Mouse (Mus musculus): Measurements from ENCODE around the gene Klra2. TPM values are rescaled to one million over a fixed set of nuclear protein-coding genes. Genes with fewer than 3 reads are reported as not detected.

Gene Klra2
- polyA plus RNA-seq, 1 experiment from 2014 or later: not detected

DNA sequence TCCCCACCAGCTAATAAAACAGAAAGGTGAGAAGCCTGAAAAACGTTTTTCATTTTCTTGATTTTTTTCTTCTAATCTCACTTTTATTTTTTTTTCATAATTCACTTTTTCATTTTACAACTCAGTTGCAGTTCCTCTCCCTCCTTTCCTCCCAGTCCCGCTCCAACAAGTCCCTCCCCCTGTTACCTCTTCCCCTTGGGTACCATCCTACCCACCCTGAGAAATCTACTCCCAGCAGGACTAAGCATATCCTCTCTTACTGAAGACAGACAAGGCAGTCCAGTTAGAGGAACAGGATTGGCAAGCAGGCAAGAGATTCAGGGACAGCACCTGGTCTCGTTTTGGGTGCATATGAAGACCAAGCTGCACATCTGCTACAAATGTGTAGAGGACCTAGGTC, 15.6 kb upstream of the Klra2 start:
- no peaks in the 10 kb centered on the region for H3K36me3 ChIP-seq (replicated peaks)
- H3K4me2 ChIP-seq: no peak overlapping the region
- no peak overlapping the region for H3K9ac ChIP-seq
- H3K4me3 ChIP-seq: no peak overlapping the region
- H3K27me3 ChIP-seq (replicated peaks): no peaks in the 10 kb centered on the region
- no peak overlapping the region for H3K27ac ChIP-seq
- H3K9me3 ChIP-seq: no peaks in the 10 kb centered on the region
- 65% methylated on average over 3 of the region's 3 CpGs for WGBS
- no peak for ATAC-seq (replicated peaks)
- H3K4me1 ChIP-seq: no peaks in the 10 kb centered on the region

DNA sequence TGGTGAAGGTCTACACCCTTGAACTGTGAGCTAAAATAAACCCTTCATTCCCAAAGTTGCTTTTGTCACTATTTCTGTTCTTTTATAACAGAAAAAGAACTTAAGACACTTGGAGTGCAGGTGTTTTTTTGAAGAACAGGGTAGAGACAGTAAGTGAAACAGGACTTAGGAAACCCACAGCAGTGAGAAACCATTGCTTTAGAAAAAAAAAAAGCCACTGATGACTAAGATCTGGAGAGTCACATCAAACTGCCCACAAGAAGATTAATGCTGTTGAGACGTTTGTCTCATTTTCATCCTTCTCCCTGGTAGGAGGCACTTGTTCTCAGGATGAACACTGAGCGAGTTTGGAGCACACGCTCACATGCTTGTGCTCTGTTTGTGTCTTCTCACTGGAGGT, 14.8 kb upstream of the Klra2 start:
- no peaks in the 10 kb centered on the region for H3K9me3 ChIP-seq
- H3K4me1 ChIP-seq: no peaks in the 10 kb centered on the region
- ATAC-seq (replicated peaks): no peak
- no peak overlapping the region for H3K4me2 ChIP-seq
- no peak overlapping the region for H3K4me3 ChIP-seq
- H3K36me3 ChIP-seq (replicated peaks): no peaks in the 10 kb centered on the region
- H3K9ac ChIP-seq: no peak overlapping the region
- no peak overlapping the region for H3K27ac ChIP-seq
- 82% methylated on average over 3 of the region's 3 CpGs for WGBS
- H3K27me3 ChIP-seq (replicated peaks): no peaks in the 10 kb centered on the region

DNA sequence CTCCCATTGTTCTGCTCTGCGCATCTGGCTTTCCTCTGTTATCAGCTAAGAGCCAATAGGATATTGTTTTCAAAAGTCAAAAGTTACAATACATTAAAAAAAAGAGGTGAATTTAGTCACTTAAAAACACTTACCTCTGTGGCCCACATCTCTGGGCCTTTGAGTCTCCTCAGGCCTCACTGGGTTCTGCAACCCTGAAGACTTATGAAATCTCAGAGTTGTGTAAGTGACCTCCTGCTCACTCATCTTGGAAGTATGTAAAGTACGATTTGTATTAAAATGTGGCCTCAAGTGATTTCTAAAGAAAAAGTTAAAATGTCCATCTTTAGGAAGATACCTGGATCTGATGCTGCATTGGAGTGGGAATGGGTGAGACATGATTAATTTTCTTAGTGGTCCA, 2.1 kb downstream of the Klra2 start:
- H3K27ac ChIP-seq: no peak overlapping the region
- no peak overlapping the region for H3K4me2 ChIP-seq
- WGBS: 86% methylated on average over 2 of the region's 2 CpGs
- H3K4me1 ChIP-seq: no peaks in the 10 kb centered on the region
- H3K27me3 ChIP-seq (replicated peaks): no peaks in the 10 kb centered on the region
- H3K36me3 ChIP-seq (replicated peaks): no peaks in the 10 kb centered on the region
- no peaks in the 10 kb centered on the region for H3K9me3 ChIP-seq
- H3K9ac ChIP-seq: no peak overlapping the region
- H3K4me3 ChIP-seq: no peak overlapping the region
- ATAC-seq (replicated peaks): no peak

Other genes starting within 250 kb of the Klra2 start
- gene Magohb, start 45.9 kb upstream of the Klra2 start, polyA plus RNA-seq (2015; fragmentation: Nextera tagmentation; extraction: Ambion mirVana): 37.1 and 39.2 TPM in 2 replicates
- gene Styk1, start 106.2 kb upstream of the Klra2 start, polyA plus RNA-seq (2015; fragmentation: Nextera tagmentation; extraction: Ambion mirVana): 3.7 and 3.8 TPM in 2 replicates
- gene Ybx3, start 141.1 kb upstream of the Klra2 start, polyA plus RNA-seq (2015; fragmentation: Nextera tagmentation; extraction: Ambion mirVana): 24.2 and 27.1 TPM in 2 replicates
- not detected in 2 replicates for gene 5430401F13Rik, start 239.0 kb upstream of the Klra2 start, polyA plus RNA-seq (2015; fragmentation: Nextera tagmentation; extraction: Ambion mirVana)
- gene Gm6619, start 239.0 kb upstream of the Klra2 start, polyA plus RNA-seq (2015; fragmentation: Nextera tagmentation; extraction: Ambion mirVana): not detected in 2 replicates

Measured in midbrain, embryonic 15.5 days (tissue).